Mouse (Mus musculus) intestine, postnatal 0 days (tissue): ENCODE results near the gene C1qtnf4. TPM values are rescaled to one million over a fixed set of nuclear protein-coding genes. Genes with fewer than 3 reads are reported as not detected.

Source experiments
- ATAC-seq: fragments of 200-750 bp; cut with Nextera tagmentation; 2 replicates; pipeline ENCODE4 v1.8.0; 2017; ENCODE audit warnings: mild to moderate bottlenecking, moderate TSS enrichment, moderate library complexity
- H3K27ac ChIP-seq: fragments of 300-500 bp; sonication (generic); 2 replicates; pipeline ENCODE4 v1.5.1; 2014; ENCODE audit warnings: mild to moderate bottlenecking, low read depth, low read length, moderate library complexity
- H3K27me3 ChIP-seq: fragments of 300-500 bp; sonication (generic); replicated peaks from 2 replicates; pipeline ENCODE4 v1.6.1; 2014; ENCODE audit warnings: low read length, mixed read lengths; ENCODE audit not compliant: control insufficient read depth, insufficient read depth
- H3K36me3 ChIP-seq: fragments of 300-500 bp; sonication (generic); 2 replicates; pipeline ENCODE4 v1.6.1; 2014; ENCODE audit warnings: mild to moderate bottlenecking, moderate library complexity; ENCODE audit not compliant: control insufficient read depth, insufficient read depth
- H3K4me1 ChIP-seq: fragments of 300-500 bp; sonication (generic); replicated peaks from 2 replicates; pipeline ENCODE4 v1.6.1; 2014; ENCODE audit warnings: antibody characterized with exemption, low read length, mixed read lengths; ENCODE audit not compliant: control insufficient read depth, insufficient read depth
- H3K4me2 ChIP-seq: fragments of 300-500 bp; sonication (generic); replicated peaks from 2 replicates; pipeline ENCODE4 v1.6.1; 2014; ENCODE audit warnings: low read depth, mild to moderate bottlenecking, moderate library complexity
- H3K4me3 ChIP-seq: fragments of 300-500 bp; sonication (generic); 2 replicates; pipeline ENCODE4 v1.5.1; 2014; ENCODE audit warnings: low read depth, low read length
- H3K9ac ChIP-seq: fragments of 300-500 bp; sonication (generic); 2 replicates; pipeline ENCODE4 v1.6.1; 2014; ENCODE audit warnings: mild to moderate bottlenecking, low read depth, low read length
- H3K9me3 ChIP-seq: fragments of 300-500 bp; sonication (generic); 2 replicates; pipeline ENCODE4 v1.6.1; 2016; ENCODE audit warnings: mixed run types; ENCODE audit not compliant: control insufficient read depth
- CTCF ChIP-seq: sonication (generic); IDR thresholded peaks from 2 replicates; pipeline ENCODE4 v1.5.1; 2016; ENCODE audit warnings: low read depth, mild to moderate bottlenecking, control low read depth, antibody characterized with exemption, moderate library complexity
- whole genome bisulfite sequencing: fragments of 180-500 bp; shearing (Covaris S2); extraction: QIAGEN DNeasy Blood & Tissue Kit; methylation state at CpG from one replicate; pipeline ENCODE4 v1.1.7; 2014; 5-methylcytosine and 5-hydroxymethylcytosine counted together
- polyA plus RNA-seq: library from polyadenylated mRNA; unstranded; fragments of >200 nt; fragmentation: Nextera tagmentation; extraction: Ambion mirVana; gene quantifications from 2 replicates; pipeline ENCODE4 v1.2.1, GENCODE M21; 2015

Gene C1qtnf4
- polyA plus RNA-seq, 1 experiment from 2014 or later = 7.6 TPM

GRCm38 (mm10) chr2:90864184-90864583, 21.5 kb upstream of the C1qtnf4 start:
- H3K4me1 ChIP-seq = no peaks in the 10 kb centered on the region
- no peak overlapping the region for H3K9ac ChIP-seq
- ATAC-seq = no peak
- H3K27ac ChIP-seq = no peak overlapping the region
- H3K9me3 ChIP-seq = no peaks in the 10 kb centered on the region
- H3K4me2 ChIP-seq = no peak overlapping the region
- TF ChIP-seq CTCF = no peak
- H3K4me3 ChIP-seq = no peak overlapping the region
- peaks cover 70% of the 10 kb centered on the region for H3K36me3 ChIP-seq
- no peaks in the 10 kb centered on the region for H3K27me3 ChIP-seq

DNA sequence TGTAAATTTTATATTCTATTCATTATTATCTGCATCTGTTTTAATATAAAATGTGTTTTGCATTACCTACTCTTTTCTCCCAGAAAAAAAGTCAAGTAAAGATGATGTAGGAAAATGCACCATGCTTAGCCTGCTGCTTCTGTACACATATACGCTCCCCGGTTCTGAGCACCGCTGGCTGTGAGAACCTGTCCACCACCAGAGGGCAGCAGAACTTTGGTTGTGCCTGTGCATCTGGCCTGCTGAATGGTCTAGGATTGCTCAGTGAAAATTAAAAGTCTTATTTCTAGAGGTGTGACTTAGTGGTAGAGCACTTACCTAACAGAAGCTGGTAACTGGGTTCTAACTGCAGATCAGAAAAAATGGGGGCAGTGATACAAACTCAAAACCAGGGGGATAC, 19.1 kb upstream of the C1qtnf4 start:
- Histone ChIP-seq H3K4me2 (no peak overlapping the region), H3K9ac (no peak overlapping the region), H3K27ac (no peak overlapping the region), H3K4me3 (no peak overlapping the region), H3K27me3 (no peaks in the 10 kb centered on the region), H3K9me3 (no peaks in the 10 kb centered on the region), H3K4me1 (no peaks in the 10 kb centered on the region), H3K36me3 (peaks cover 52% of the 10 kb centered on the region)
- peak; percentile 94 for TF ChIP-seq CTCF
- ATAC-seq = peak; percentile 75
- 17% methylated on average over 3 of the region's 3 CpGs for WGBS

- Histone ChIP-seq H3K4me2 (no peak overlapping the region), H3K4me3 (no peak overlapping the region), H3K27me3 (no peaks in the 10 kb centered on the region), H3K4me1 (no peaks in the 10 kb centered on the region), H3K9me3 (no peaks in the 10 kb centered on the region), H3K27ac (no peak overlapping the region), H3K9ac (no peak overlapping the region), H3K36me3 (peaks cover 19% of the 10 kb centered on the region)
- TF ChIP-seq CTCF = no peak
- WGBS = 15% methylated on average over 4 of the region's 4 CpGs
- ATAC-seq = peak; percentile 19; the same call in 1 of the 2 replicates
Observed at GRCm38 (mm10) chr2:90870136-90870601, 15.5 kb upstream of the C1qtnf4 start.

DNA sequence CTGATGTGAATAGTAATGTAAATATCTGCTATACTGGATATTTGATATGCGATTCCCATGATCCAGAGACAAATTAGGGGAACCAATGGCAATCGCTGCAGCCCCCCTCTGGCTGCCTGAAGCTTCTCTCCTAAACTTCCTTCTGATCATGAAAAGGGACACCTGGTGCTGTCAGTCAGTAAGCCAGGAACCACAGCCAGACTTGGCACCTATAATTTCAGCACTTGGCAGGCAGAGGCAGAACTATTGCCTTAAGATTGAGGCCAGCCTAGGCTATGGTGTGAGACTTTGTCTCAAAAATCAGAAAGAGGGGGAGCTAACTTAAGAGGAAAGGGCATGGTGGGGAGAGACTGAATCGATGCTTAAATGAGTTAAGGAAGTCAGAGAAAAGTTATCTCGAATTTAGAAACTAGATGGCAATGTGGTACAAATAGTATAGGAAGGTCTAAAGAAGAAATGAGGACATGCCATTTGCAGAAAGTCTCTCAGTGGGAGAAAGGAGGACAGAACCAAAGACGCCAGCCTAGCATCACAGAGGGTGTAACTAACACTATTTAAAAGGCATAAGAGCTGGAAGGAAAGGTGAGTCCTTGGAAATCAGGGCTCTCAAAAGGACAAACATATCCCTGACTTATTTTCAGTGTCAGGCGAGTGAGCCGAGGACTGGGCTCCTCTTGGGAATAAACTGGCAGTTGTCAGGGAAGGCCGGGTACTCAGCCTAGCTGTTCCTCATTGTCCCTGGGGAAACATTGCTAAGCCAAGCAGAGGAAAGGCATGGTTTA, 14.3 kb upstream of the C1qtnf4 start:
- TF ChIP-seq CTCF = no peak
- Histone ChIP-seq H3K9ac (no peak overlapping the region), H3K27ac (no peak overlapping the region), H3K4me3 (no peak overlapping the region), H3K27me3 (no peaks in the 10 kb centered on the region), H3K4me2 (no peak overlapping the region), H3K4me1 (no peaks in the 10 kb centered on the region), H3K36me3 (0 out of 2 replicates have a peak, but pooled peaks cover 7% of the 10 kb centered on the region), H3K9me3 (no peaks in the 10 kb centered on the region)
- ATAC-seq = no peak
- WGBS = 64% methylated on average over 8 of the region's 8 CpGs

DNA sequence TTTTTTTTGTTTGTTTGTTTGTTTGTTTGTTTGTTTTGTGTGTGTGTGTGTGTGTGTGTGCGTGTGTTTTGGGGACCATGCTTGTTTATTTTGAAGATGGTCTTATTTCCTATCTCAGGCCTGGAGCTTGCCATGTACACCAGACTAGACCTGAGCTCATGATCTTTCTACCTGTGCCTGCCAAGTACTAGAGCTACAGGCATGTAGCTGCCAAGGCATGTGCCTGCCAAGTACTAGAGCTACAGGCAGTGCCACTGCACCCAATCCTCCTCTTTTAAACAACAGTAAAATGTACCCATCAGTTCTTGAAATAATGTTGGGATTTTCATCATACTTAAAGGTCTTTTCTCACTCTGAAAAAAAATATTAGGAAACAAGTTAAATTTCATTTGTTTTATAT, 11.6 kb upstream of the C1qtnf4 start:
- H3K4me3 ChIP-seq = no peak overlapping the region
- H3K9me3 ChIP-seq = no peaks in the 10 kb centered on the region
- 75% methylated on average over 1 of the region's 1 CpGs for WGBS
- H3K27ac ChIP-seq = no peak overlapping the region
- no peak overlapping the region for H3K4me2 ChIP-seq
- no peaks in the 10 kb centered on the region for H3K27me3 ChIP-seq
- ATAC-seq = no peak
- no peaks in the 10 kb centered on the region for H3K4me1 ChIP-seq
- no peaks in the 10 kb centered on the region for H3K36me3 ChIP-seq
- no peak for TF ChIP-seq CTCF
- no peak overlapping the region for H3K9ac ChIP-seq

GRCm38 (mm10) chr2:90875239-90875638, 10.4 kb upstream of the C1qtnf4 start:
- no peak overlapping the region for H3K4me3 ChIP-seq
- no peak for ATAC-seq
- H3K9ac ChIP-seq = no peak overlapping the region
- H3K27ac ChIP-seq = no peak overlapping the region
- H3K27me3 ChIP-seq = no peaks in the 10 kb centered on the region
- H3K4me2 ChIP-seq = no peak overlapping the region
- H3K36me3 ChIP-seq = no peaks in the 10 kb centered on the region
- no peaks in the 10 kb centered on the region for H3K9me3 ChIP-seq
- WGBS = 66% methylated on average over 2 of the region's 2 CpGs
- H3K4me1 ChIP-seq = no peaks in the 10 kb centered on the region
- no peak for TF ChIP-seq CTCF
